Mouse (Mus musculus) hindbrain, embryonic 14.5 days (tissue): ENCODE measurements at regions not wholly inside any gene's neighbourhood (a gene's known extent, or its start where the extent isn't known, plus 50 kb on each side); places are given as distances from the start of the nearest gene placed in this dataset.

Experiments used
- ATAC-seq: fragments of 200-750 bp; cut with Nextera tagmentation; 2 replicates; pipeline ENCODE4 v1.8.0; 2017; ENCODE audit warnings: moderate number of reproducible peaks, mild to moderate bottlenecking, moderate TSS enrichment, moderate library complexity; ENCODE audit not compliant: low FRiP score
- DNase-seq: peaks from one replicate; pipeline ENCODE4 v3.0.0-alpha.2; 2015; ENCODE audit warnings: low spot score
- H3K27ac ChIP-seq: fragments of 300-500 bp; sonication (generic); 2 replicates; pipeline ENCODE4 v1.5.1; 2014; ENCODE audit warnings: mild to moderate bottlenecking, moderate library complexity
- H3K27me3 ChIP-seq: fragments of 300-500 bp; sonication (generic); 2 replicates; pipeline ENCODE4 v1.6.1; 2014; ENCODE audit warnings: mild to moderate bottlenecking, low read length, mixed read lengths; ENCODE audit not compliant: control insufficient read depth, insufficient read depth
- H3K36me3 ChIP-seq: fragments of 300-500 bp; sonication (generic); replicated peaks from 2 replicates; pipeline ENCODE4 v1.6.1; 2014; ENCODE audit not compliant: control insufficient read depth, insufficient read depth
- H3K4me1 ChIP-seq: fragments of 300-500 bp; sonication (generic); replicated peaks from 2 replicates; pipeline ENCODE4 v1.6.1; 2014; ENCODE audit warnings: antibody characterized with exemption, low read length, mixed read lengths; ENCODE audit not compliant: control insufficient read depth, insufficient read depth
- H3K4me2 ChIP-seq: fragments of 300-500 bp; sonication (generic); replicated peaks from 2 replicates; pipeline ENCODE4 v1.6.1; 2014; ENCODE audit warnings: mild to moderate bottlenecking, moderate library complexity
- H3K4me3 ChIP-seq: fragments of 300-500 bp; sonication (generic); replicated peaks from 2 replicates; pipeline ENCODE4 v1.5.1; 2014; ENCODE audit warnings: mild to moderate bottlenecking, low read length
- H3K9ac ChIP-seq: fragments of 300-500 bp; sonication (generic); 2 replicates; pipeline ENCODE4 v1.6.1; 2014
- H3K9me3 ChIP-seq: fragments of 300-500 bp; sonication (generic); 2 replicates; pipeline ENCODE4 v1.6.1; 2016; ENCODE audit warnings: low read length; ENCODE audit not compliant: control insufficient read depth
- whole genome bisulfite sequencing: fragments of 180-500 bp; shearing (Covaris S2); extraction: QIAGEN DNeasy Blood & Tissue Kit; methylation state at CpG from one replicate; pipeline ENCODE4 v1.1.7; 2014; 5-methylcytosine and 5-hydroxymethylcytosine counted together

DNA sequence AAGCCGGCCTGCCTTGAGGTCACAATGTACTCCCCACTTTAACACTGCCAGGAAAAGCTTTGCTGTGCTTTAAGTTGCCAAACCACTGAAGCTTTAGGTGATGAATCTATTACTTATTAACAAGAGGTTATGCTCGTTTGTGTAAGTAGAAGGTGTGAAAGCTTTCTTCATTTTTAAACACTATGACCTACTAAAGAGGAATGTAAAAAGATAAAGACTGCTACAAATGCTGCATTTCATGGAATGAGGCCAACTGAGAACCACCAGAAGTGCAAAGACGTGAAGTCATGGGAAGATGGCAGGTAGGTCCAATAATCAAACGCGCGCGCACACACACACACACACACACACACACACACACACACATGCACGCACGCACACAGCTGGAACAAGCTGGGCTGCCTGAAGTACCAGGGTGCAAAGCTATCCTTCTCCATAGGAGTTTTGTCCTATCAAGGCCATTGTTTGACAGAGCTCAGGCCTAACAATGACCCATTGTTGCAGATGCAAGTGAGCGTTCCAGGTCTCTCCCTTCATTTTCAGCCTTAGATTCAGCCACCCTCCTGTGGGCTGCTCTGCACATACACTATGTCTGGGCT is 85.3 kb upstream of the Gm37988 start:
- Histone ChIP-seq H3K36me3 (no peaks in the 10 kb centered on the region), H3K4me3 (no peak overlapping the region), H3K9ac (no peak overlapping the region), H3K4me2 (no peak overlapping the region), H3K27me3 (no peaks in the 10 kb centered on the region), H3K4me1 (no peaks in the 10 kb centered on the region), H3K9me3 (no peaks in the 10 kb centered on the region), H3K27ac (no peak overlapping the region)
- ATAC-seq (no peak), DNase-seq (no peak)
- WGBS: 87% methylated on average over 10 of the region's 10 CpGs
